Mouse (Mus musculus) ES-E14 (cell line): ENCODE measurements around the gene Ppbp. TPM values are rescaled to one million over a fixed set of nuclear protein-coding genes. Genes with fewer than 3 reads are reported as not detected.

Experiments used
- DNase-seq: peaks from one replicate; pipeline ENCODE4 v3.0.0-alpha.2; 2013; ENCODE audit warnings: low read depth, low spot score
- H3K27ac ChIP-seq: 2 replicates; pipeline ENCODE4 v1.5.1; 2012; ENCODE audit warnings: low read depth, mild to moderate bottlenecking, low read length, moderate library complexity, mixed read lengths; ENCODE audit not compliant: poor library complexity, insufficient read depth, severe bottlenecking
- H3K36me3 ChIP-seq: 2 replicates; pipeline ENCODE4 v1.6.1; 2012; ENCODE audit warnings: mild to moderate bottlenecking, low read length, moderate library complexity, mixed read lengths; ENCODE audit not compliant: control insufficient read depth, poor library complexity, insufficient read depth, severe bottlenecking
- H3K4me1 ChIP-seq, 2 experiments: fragments of 150-350 bp in 1 of 2; sonication (generic) in 1 of 2; 2 replicates each; pipeline ENCODE4 v1.6.1; 2012; ENCODE audit warnings: low read length in 2 of 2, mild to moderate bottlenecking in 1 of 2, mixed read lengths in 1 of 2; ENCODE audit not compliant: control insufficient read depth in 2 of 2, insufficient read depth in 2 of 2, poor library complexity in 1 of 2
- H3K4me3 ChIP-seq, 2 experiments: fragments of 150-350 bp in 1 of 2; sonication (generic) in 1 of 2; 2 replicates each; pipeline ENCODE4 v1.5.1; 2012; ENCODE audit warnings: low read length in 2 of 2, low read depth in 1 of 2, mild to moderate bottlenecking in 1 of 2, mixed read lengths in 1 of 2; ENCODE audit not compliant: insufficient read depth in 1 of 2, poor library complexity in 1 of 2, severe bottlenecking in 1 of 2
- H3K9ac ChIP-seq: 2 replicates; pipeline ENCODE4 v1.6.1; 2012; ENCODE audit warnings: low read depth, mild to moderate bottlenecking, low read length, mixed read lengths; ENCODE audit not compliant: poor library complexity, insufficient read depth, severe bottlenecking
- H3K9me3 ChIP-seq: fragments of 150-350 bp; sonication (generic); 2 replicates; pipeline ENCODE4 v1.6.1; 2012; ENCODE audit warnings: low read depth, mild to moderate bottlenecking, low read length; ENCODE audit not compliant: control insufficient read depth, insufficient read depth
- CHD2 ChIP-seq: IDR thresholded peaks from 2 replicates; pipeline ENCODE4 v1.6.1; 2014; ENCODE audit warnings: mild to moderate bottlenecking, low read depth, low read length, inconsistent platforms
- HCFC1 ChIP-seq: IDR thresholded peaks from 2 replicates; pipeline ENCODE4 v1.6.1; 2012; ENCODE audit warnings: low read length, inconsistent platforms, borderline replicate concordance; ENCODE audit not compliant: insufficient read depth
- MAFK ChIP-seq: IDR thresholded peaks from 2 replicates; pipeline ENCODE4 v1.6.1; 2014; ENCODE audit warnings: mild to moderate bottlenecking, low read depth, low read length, inconsistent platforms; ENCODE audit not compliant: insufficient read depth
- ZC3H11A ChIP-seq: IDR thresholded peaks from 2 replicates; pipeline ENCODE4 v1.6.1; 2012; ENCODE audit warnings: low read depth, mild to moderate bottlenecking, inconsistent platforms, low read length, borderline replicate concordance
- ZNF384 ChIP-seq: IDR thresholded peaks from 2 replicates; pipeline ENCODE4 v1.6.1; 2012; ENCODE audit warnings: low read depth, low read length, inconsistent platforms
- in situ Hi-C, 2 experiments: fragments of 600-800 bp; cut with MboI; formaldehyde crosslinking; loops; one replicate each; pipeline ENCODE4 v1.15.1; 2025; ENCODE audit warnings: low sequenced_read_pairs in 2 of 2, inconsistent platforms in 1 of 2; ENCODE audit not compliant: unreplicated experiment in 2 of 2
- total RNA-seq: library from RNA; depleted of rRNA; stranded (reverse); fragments of 300-350 nt; gene quantifications from 2 replicates; pipeline ENCODE4 v1.2.3, GENCODE M21; 2012

The Ppbp gene
- total RNA-seq, 1 experiment, result 1.2 TPM

DNA sequence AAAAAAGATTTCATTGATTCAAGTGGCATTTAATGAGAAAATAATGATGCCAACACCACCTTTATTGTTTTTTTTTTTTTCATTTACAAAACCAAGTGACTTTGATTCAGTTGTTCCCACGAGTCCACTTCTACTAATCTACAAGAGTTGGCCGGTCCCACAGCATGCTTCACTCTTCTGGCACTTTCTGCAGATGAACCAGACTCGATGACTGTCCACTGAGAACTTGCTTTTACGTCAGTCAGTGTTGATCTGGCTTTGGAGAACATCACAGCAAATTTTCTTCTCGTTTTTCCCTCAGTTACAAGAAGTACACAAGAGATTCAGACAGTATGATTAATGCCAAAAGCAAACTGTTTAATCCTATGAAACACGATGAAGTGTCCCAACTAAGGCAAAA, 10.5 kb downstream of the Ppbp start:
- Histone ChIP-seq H3K9ac (no peak overlapping the region), H3K9me3 (no peaks in the 10 kb centered on the region), H3K4me3 (no peak overlapping the region), H3K36me3 (no peaks in the 10 kb centered on the region), H3K4me1 (peaks cover 0 to 9% of the 10 kb centered on the region in 2 experiments; a peak in 2 of 4 replicates), H3K27ac (no peak overlapping the region)
- in situ Hi-C loops, result loop anchor here in 1 of 2 experiments (25.0 kb wide), 1 partner anchor 117 kb away; no protein-coding TSS in a partner anchor
- TF ChIP-seq ZC3H11A (no peak), ZNF384 (no peak), MAFK (no peak), CHD2 (no peak), HCFC1 (no peak)
- no peak for DNase-seq

DNA sequence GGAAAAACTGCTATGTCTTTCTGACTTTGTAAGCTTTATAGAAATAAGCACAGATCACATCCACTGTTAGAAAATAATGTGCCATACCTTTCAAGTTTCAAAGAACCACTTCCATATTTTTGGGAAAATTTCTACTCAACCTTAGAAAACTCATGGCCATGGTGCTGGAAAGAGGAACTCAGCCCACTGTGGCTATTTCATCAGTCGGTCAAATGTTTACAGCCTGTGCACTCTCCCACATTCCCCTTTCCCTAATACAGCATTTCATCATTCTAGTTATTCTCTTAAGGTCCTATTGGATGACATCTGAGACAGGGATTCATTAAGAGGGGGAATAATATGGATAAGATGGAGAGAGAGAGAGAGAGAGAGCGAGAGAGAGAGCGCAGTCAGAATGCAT, 15.4 kb downstream of the Ppbp start:
- Histone ChIP-seq H3K4me1 (no peaks in the 10 kb centered on the region), H3K27ac (no peak overlapping the region), H3K9ac (no peak overlapping the region), H3K4me3 (no peak overlapping the region), H3K9me3 (no peaks in the 10 kb centered on the region), H3K36me3 (no peaks in the 10 kb centered on the region)
- TF ChIP-seq ZC3H11A (no peak), MAFK (no peak), ZNF384 (no peak), HCFC1 (no peak), CHD2 (no peak)
- DNase-seq, result no peak
- in situ Hi-C loops, result loop anchor here (10.0 to 25.0 kb wide), 2 partner anchors 121 to 129 kb away; no protein-coding TSS in a partner anchor

DNA sequence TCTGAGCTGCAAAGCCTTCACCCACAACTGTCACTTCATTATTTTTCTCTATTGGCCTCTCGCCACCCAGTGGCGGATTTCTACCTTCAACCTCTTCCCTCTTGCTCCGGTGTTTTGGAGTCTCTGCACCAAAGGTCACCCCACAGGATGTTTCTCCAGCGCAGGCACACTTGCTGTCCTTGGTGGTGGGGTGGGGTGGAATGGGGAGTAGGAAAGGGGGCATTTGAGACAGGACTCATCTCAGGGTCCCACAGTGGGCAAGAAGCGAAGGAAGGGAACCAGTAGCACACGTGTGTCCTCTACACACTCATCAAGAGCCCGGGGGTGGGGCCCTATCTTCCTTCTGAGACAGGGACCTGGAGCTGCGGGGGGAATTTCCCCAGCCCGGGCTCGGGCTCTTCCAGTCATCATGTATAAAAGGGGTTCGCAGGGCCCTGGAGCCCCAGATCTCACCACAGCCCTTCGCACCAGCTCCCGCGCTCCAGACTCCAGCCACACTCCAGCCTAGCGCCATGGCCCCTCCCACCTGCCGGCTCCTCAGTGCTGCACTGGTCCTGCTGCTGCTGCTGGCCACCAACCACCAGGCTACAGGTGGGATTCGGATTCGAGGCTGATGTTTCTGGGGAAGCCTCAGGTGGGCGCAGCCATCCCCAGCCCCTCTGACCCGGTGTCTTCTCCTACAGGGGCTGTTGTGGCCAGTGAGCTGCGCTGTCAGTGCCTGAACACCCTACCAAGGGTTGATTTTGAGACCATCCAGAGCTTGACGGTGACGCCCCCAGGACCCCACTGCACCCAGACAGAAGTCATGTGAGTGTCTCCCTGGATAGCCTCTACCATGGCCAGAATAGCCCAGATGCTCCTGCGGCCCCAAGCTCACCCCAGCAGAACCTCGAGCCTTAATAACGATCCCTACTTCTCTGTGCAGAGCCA, 17.6 kb downstream of the Ppbp start, which contains the start of gene Cxcl3:
TSS of gene Cxcl3 (plus strand) at position 445 of the 930 bp plus-strand sequence.
- in situ Hi-C loops, result loop anchor here (10.0 to 25.0 kb wide), 2 partner anchors 124 to 131 kb away; no protein-coding TSS in a partner anchor
- no peak for TF ChIP-seq ZNF384
- no peak for TF ChIP-seq ZC3H11A
- no peak for TF ChIP-seq MAFK
- TF ChIP-seq HCFC1, result no peak
- no peak for TF ChIP-seq CHD2
- H3K4me1 ChIP-seq, result no peaks in the 10 kb centered on the region
- DNase-seq, result peak; percentile 44
- H3K4me3 ChIP-seq, result peak within 1 kb of the TSS; percentile 43 to 45; a peak in 3 of 4 replicates
- no peak within 1 kb of the TSS for H3K9ac ChIP-seq
- H3K27ac ChIP-seq, result no peak within 1 kb of the TSS
- no peaks in the 10 kb centered on the region for H3K36me3 ChIP-seq
- H3K9me3 ChIP-seq, result no peaks in the 10 kb centered on the region

GRCm38 (mm10) chr5:90788114-90788513, 19.8 kb downstream of the Ppbp start:
- peak; percentile 60; the same call in 1 of the 2 replicates for TF ChIP-seq MAFK
- TF ChIP-seq ZC3H11A, result no peak
- in situ Hi-C loops, result loop anchor here (10.0 to 25.0 kb wide), 2 partner anchors 126 to 133 kb away; no protein-coding TSS in a partner anchor
- DNase-seq, result no peak

More at GRCm38 (mm10) chr5:90788114-90788513, 19.8 kb downstream of the Ppbp start:
- H3K9me3 ChIP-seq, result no peaks in the 10 kb centered on the region
- no peak overlapping the region for H3K9ac ChIP-seq
- no peak overlapping the region for H3K27ac ChIP-seq
- H3K36me3 ChIP-seq, result no peaks in the 10 kb centered on the region
- no peaks in the 10 kb centered on the region for H3K4me1 ChIP-seq
- H3K4me3 ChIP-seq, result no peak overlapping the region
